Mouse (Mus musculus): ENCODE measurements at regions not wholly inside any gene's neighbourhood (a gene's known extent, or its start where the extent isn't known, plus 50 kb on each side); places are given as distances from the start of the nearest gene placed in this dataset.

DNA sequence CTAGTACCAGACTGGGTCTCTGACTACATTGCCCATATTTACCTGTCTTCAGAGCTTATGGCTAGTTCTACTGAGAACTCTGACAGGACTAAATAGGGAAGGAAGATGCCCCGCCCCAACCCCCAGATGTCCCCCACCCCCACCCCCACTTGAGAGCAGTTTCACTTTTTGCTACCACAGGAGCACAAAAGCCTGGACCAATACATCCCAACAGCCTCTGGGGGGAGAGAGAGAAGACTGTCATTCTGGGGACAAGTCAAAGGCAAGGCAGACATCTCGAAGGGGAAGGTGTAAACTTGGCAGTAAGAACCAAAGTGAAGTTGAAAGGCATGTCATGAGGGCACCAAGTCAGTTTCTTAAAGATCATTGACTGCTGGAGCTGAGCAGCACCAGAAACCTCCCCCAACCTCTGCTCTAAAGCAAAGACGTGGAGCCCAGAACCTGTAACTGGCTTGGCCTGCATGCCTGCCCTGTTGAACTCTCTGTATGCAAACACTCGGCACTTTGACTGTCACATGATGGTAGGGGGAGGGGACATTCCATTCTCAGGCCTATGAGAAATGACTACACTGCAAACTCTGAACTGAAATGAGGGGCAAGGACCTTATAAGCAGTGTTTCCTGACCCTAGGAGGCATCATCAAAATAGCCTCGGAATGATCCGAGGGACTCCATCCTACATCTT, 123.3 kb downstream of the Psat1 start:
- TF ChIP-seq POLR2A (IDR thresholded peaks at IDR 0.05; ENCODE audit: borderline replicate concordance, insufficient read depth, low read length): no peak
- TF ChIP-seq CTCF (IDR thresholded peaks at IDR 0.05; ENCODE audit: borderline replicate concordance, insufficient read depth, low read depth, low read length): no peak

Measured in cerebellum, adult 2 months (tissue).